Mouse (Mus musculus): ENCODE data around the gene Zfp69. TPM values are rescaled to one million over a fixed set of nuclear protein-coding genes. Genes with fewer than 3 reads are reported as not detected.

Gene Zfp69
- polyA plus RNA-seq, 1 experiment = 1.3 TPM

- TF ChIP-seq POLR2A (IDR thresholded peaks at IDR 0.05; ENCODE audit: low read depth, low read length) (no peak), CTCF (conservative IDR thresholded peaks at IDR 0.05; ENCODE audit: insufficient read depth, insufficient read length, low read depth, low read length) (no peak)
- Histone ChIP-seq H3K27me3 (replicated peaks; ENCODE audit: control insufficient read depth, insufficient read depth, low read length) (no peaks in the 10 kb centered on the region), H3K27ac (ENCODE audit: insufficient read depth, low read depth, low read length) (no peak overlapping the region), H3K4me1 (ENCODE audit: control insufficient read depth, insufficient read depth, low read length) (no peaks in the 10 kb centered on the region), H3K4me3 (ENCODE audit: insufficient read depth, low read depth, low read length) (no peak overlapping the region), H3K36me3 (ENCODE audit: control insufficient read depth, insufficient read depth, low read length) (no peaks in the 10 kb centered on the region)
- DNase-seq = no peak
- 62% methylated on average over 11 of the region's 11 CpGs for WGBS
Observed at GRCm38 (mm10) chr4:120894584-120894983, 56.9 kb downstream of the Zfp69 start.

GRCm38 (mm10) chr4:120893656-120894401 lies 57.7 kb downstream of the Zfp69 start:
- no peaks in the 10 kb centered on the region for H3K36me3 ChIP-seq (ENCODE audit: control insufficient read depth, insufficient read depth, low read length)
- H3K4me1 ChIP-seq (ENCODE audit: control insufficient read depth, insufficient read depth, low read length) = no peaks in the 10 kb centered on the region
- no peak overlapping the region for H3K27ac ChIP-seq (ENCODE audit: insufficient read depth, low read depth, low read length)
- TF ChIP-seq POLR2A (IDR thresholded peaks at IDR 0.05; ENCODE audit: low read depth, low read length) (no peak), CTCF (conservative IDR thresholded peaks at IDR 0.05; ENCODE audit: insufficient read depth, insufficient read length, low read depth, low read length) (no peak)
- 30% methylated on average over 11 of the region's 11 CpGs for WGBS
- no peak for DNase-seq
- H3K27me3 ChIP-seq (replicated peaks; ENCODE audit: control insufficient read depth, insufficient read depth, low read length) = no peaks in the 10 kb centered on the region
- no peak overlapping the region for H3K4me3 ChIP-seq (ENCODE audit: insufficient read depth, low read depth, low read length)

GRCm38 (mm10) chr4:120892516-120892915 lies 59.0 kb downstream of the Zfp69 start:
- 42% methylated on average over 1 of the region's 1 CpGs for WGBS
- no peak for TF ChIP-seq CTCF (conservative IDR thresholded peaks at IDR 0.05; ENCODE audit: insufficient read depth, insufficient read length, low read depth, low read length)
- no peak for TF ChIP-seq POLR2A (IDR thresholded peaks at IDR 0.05; ENCODE audit: low read depth, low read length)
- no peak overlapping the region for H3K4me3 ChIP-seq (ENCODE audit: insufficient read depth, low read depth, low read length)

GRCm38 (mm10) chr4:120891960-120892359 lies 59.5 kb downstream of the Zfp69 start:
- TF ChIP-seq CTCF (conservative IDR thresholded peaks at IDR 0.05; ENCODE audit: insufficient read depth, insufficient read length, low read depth, low read length) (no peak), POLR2A (IDR thresholded peaks at IDR 0.05; ENCODE audit: low read depth, low read length) (no peak)
- no peaks in the 10 kb centered on the region for H3K4me1 ChIP-seq (ENCODE audit: control insufficient read depth, insufficient read depth, low read length)
- no peak overlapping the region for H3K4me3 ChIP-seq (ENCODE audit: insufficient read depth, low read depth, low read length)
- no peaks in the 10 kb centered on the region for H3K36me3 ChIP-seq (ENCODE audit: control insufficient read depth, insufficient read depth, low read length)
- H3K27me3 ChIP-seq (replicated peaks; ENCODE audit: control insufficient read depth, insufficient read depth, low read length) = no peaks in the 10 kb centered on the region
- DNase-seq = no peak
- H3K27ac ChIP-seq (ENCODE audit: insufficient read depth, low read depth, low read length) = no peak overlapping the region

More at GRCm38 (mm10) chr4:120892516-120892915, 59.0 kb downstream of the Zfp69 start:
- Histone ChIP-seq H3K27ac (ENCODE audit: insufficient read depth, low read depth, low read length) (no peak overlapping the region), H3K27me3 (replicated peaks; ENCODE audit: control insufficient read depth, insufficient read depth, low read length) (no peaks in the 10 kb centered on the region), H3K36me3 (ENCODE audit: control insufficient read depth, insufficient read depth, low read length) (no peaks in the 10 kb centered on the region), H3K4me1 (ENCODE audit: control insufficient read depth, insufficient read depth, low read length) (no peaks in the 10 kb centered on the region)
- no peak for DNase-seq

GRCm38 (mm10) chr4:120890754-120891440 lies 60.6 kb downstream of the Zfp69 start:
- H3K4me3 ChIP-seq (ENCODE audit: insufficient read depth, low read depth, low read length) = no peak overlapping the region
- H3K36me3 ChIP-seq (ENCODE audit: control insufficient read depth, insufficient read depth, low read length) = no peaks in the 10 kb centered on the region
- H3K27me3 ChIP-seq (replicated peaks; ENCODE audit: control insufficient read depth, insufficient read depth, low read length) = no peaks in the 10 kb centered on the region
- no peak for DNase-seq
- TF ChIP-seq CTCF (conservative IDR thresholded peaks at IDR 0.05; ENCODE audit: insufficient read depth, insufficient read length, low read depth, low read length) = no peak
- no peak for TF ChIP-seq POLR2A (IDR thresholded peaks at IDR 0.05; ENCODE audit: low read depth, low read length)
- no peaks in the 10 kb centered on the region for H3K4me1 ChIP-seq (ENCODE audit: control insufficient read depth, insufficient read depth, low read length)
- no peak overlapping the region for H3K27ac ChIP-seq (ENCODE audit: insufficient read depth, low read depth, low read length)
- WGBS = 68% methylated on average over 11 of the region's 11 CpGs

GRCm38 (mm10) chr4:120888884-120889283 lies 62.6 kb downstream of the Zfp69 start:
- DNase-seq = no peak
- Histone ChIP-seq H3K4me3 (ENCODE audit: insufficient read depth, low read depth, low read length) (no peak overlapping the region), H3K27ac (ENCODE audit: insufficient read depth, low read depth, low read length) (no peak overlapping the region), H3K4me1 (ENCODE audit: control insufficient read depth, insufficient read depth, low read length) (no peaks in the 10 kb centered on the region), H3K27me3 (replicated peaks; ENCODE audit: control insufficient read depth, insufficient read depth, low read length) (no peaks in the 10 kb centered on the region), H3K36me3 (ENCODE audit: control insufficient read depth, insufficient read depth, low read length) (no peaks in the 10 kb centered on the region)
- 65% methylated on average over 8 of the region's 8 CpGs for WGBS
- TF ChIP-seq CTCF (conservative IDR thresholded peaks at IDR 0.05; ENCODE audit: insufficient read depth, insufficient read length, low read depth, low read length) (no peak), POLR2A (IDR thresholded peaks at IDR 0.05; ENCODE audit: low read depth, low read length) (no peak)

GRCm38 (mm10) chr4:120887381-120888112 lies 64.0 kb downstream of the Zfp69 start:
- peak; percentile 65 for DNase-seq
- whole genome bisulfite sequencing = 32% methylated on average over 8 of the region's 8 CpGs
- no peaks in the 10 kb centered on the region for H3K4me1 ChIP-seq (ENCODE audit: control insufficient read depth, insufficient read depth, low read length)
- H3K36me3 ChIP-seq (ENCODE audit: control insufficient read depth, insufficient read depth, low read length) = no peaks in the 10 kb centered on the region
- H3K4me3 ChIP-seq (ENCODE audit: insufficient read depth, low read depth, low read length) = no peak overlapping the region
- TF ChIP-seq CTCF (conservative IDR thresholded peaks at IDR 0.05; ENCODE audit: insufficient read depth, insufficient read length, low read depth, low read length) (peak; percentile 50), POLR2A (IDR thresholded peaks at IDR 0.05; ENCODE audit: low read depth, low read length) (no peak)
- H3K27ac ChIP-seq (ENCODE audit: insufficient read depth, low read depth, low read length) = no peak overlapping the region
- H3K27me3 ChIP-seq (replicated peaks; ENCODE audit: control insufficient read depth, insufficient read depth, low read length) = no peaks in the 10 kb centered on the region
